Mouse (Mus musculus): ENCODE measurements around the gene Sh3rf1.

DNA sequence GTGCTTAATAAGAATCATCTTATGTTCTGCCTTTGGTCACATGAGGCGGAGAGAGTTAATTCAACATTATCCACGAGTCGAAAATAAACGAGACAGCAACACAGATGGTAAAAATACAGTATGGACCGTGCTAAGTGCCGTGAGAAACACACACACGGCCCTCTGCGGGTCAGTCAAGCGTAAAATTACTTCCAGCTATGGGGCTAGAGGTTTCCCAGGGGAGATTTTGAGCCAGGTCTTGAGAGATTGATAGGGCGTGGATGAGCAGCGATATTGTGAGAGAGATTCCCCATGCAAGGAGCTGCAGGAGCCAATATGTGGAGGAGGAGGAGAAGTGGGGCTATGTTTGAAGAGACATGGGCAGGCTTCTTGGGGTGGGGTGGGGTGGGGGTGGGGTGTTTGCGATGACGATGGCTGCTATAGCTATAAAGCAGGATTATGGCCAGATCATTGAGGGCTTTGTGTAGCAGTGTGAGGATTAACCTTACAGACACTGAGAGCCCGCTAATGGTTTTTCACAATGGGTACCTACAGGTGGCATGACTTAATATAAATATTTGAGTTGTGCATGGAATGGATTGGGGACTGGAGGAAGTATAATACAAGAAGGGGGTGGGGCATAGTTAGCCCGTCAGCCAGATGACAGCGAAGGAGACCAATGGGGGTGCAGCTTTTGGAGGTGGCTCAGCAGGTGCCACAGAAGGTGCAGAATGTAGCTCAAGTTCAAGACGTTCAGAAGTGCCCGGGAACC is 166.8 kb downstream of the Sh3rf1 start:
- TF ChIP-seq CTCF (IDR thresholded peaks at IDR 0.05; ENCODE audit: low read depth) (no peak), EP300 (IDR thresholded peaks at IDR 0.05; ENCODE audit: low read depth) (no peak)

All from liver, postnatal 0 days (tissue).